Mouse (Mus musculus) CH12.LX (cell line): ENCODE data around the gene P4hb. TPM values are rescaled to one million over a fixed set of nuclear protein-coding genes. Genes with fewer than 3 reads are reported as not detected.
A peak's percentile ranks its signal among the peaks of the same experiment; 100 is the strongest.

Source experiments
- DNase-seq: peaks from one replicate; pipeline ENCODE4 v3.0.0-alpha.2; 2013; ENCODE audit errors: extremely low read depth
- H3K27ac ChIP-seq: 2 replicates; pipeline ENCODE4 v1.5.1; 2012; ENCODE audit warnings: low read depth, mild to moderate bottlenecking, control low read depth, moderate library complexity; ENCODE audit not compliant: insufficient read depth
- H3K27me3 ChIP-seq: replicated peaks from 2 replicates; pipeline ENCODE3; 2012; ENCODE audit warnings: inconsistent platforms
- H3K36me3 ChIP-seq, 2 experiments: replicated peaks in 1 of 2; 2 replicates each; pipeline versions ENCODE3 to v1.6.1; 2012; ENCODE audit warnings: inconsistent platforms in 1 of 2, low read length in 1 of 2, mild to moderate bottlenecking in 1 of 2, mixed read lengths in 1 of 2, moderate library complexity in 1 of 2; ENCODE audit not compliant: control insufficient read depth in 1 of 2, insufficient read depth in 1 of 2
- H3K4me1 ChIP-seq, 2 experiments: 2 replicates each; pipeline ENCODE4 v1.6.1; 2012; ENCODE audit warnings: inconsistent platforms in 1 of 2, moderate library complexity in 1 of 2; ENCODE audit not compliant: insufficient read depth in 2 of 2, control insufficient read depth in 1 of 2
- H3K4me2 ChIP-seq: 2 replicates; pipeline ENCODE4 v1.6.1; 2012; ENCODE audit warnings: low read depth, mild to moderate bottlenecking, control low read depth; ENCODE audit not compliant: poor library complexity, insufficient read depth, severe bottlenecking
- H3K4me3 ChIP-seq, 3 experiments: fragments of 150-350 bp in 1 of 3; sonication (generic) in 1 of 3; replicated peaks in 1 of 3; 2 replicates each; pipeline versions ENCODE3 to v1.5.1; 2011 to 2012; ENCODE audit warnings: low read depth in 2 of 3, low read length in 2 of 3, mild to moderate bottlenecking in 2 of 3, moderate library complexity in 2 of 3, control low read depth in 1 of 3, improper control_type of control experiment in 1 of 3, inconsistent platforms in 1 of 3, mixed read lengths in 1 of 3; ENCODE audit not compliant: poor library complexity in 1 of 3
- H3K79me2 ChIP-seq: replicated peaks from 2 replicates; pipeline ENCODE4 v1.6.1; 2012; ENCODE audit warnings: mild to moderate bottlenecking, moderate library complexity; ENCODE audit not compliant: control insufficient read depth, poor library complexity, insufficient read depth, severe bottlenecking; ENCODE audit errors: extremely low read depth
- H3K9ac ChIP-seq: 2 replicates; pipeline ENCODE4 v1.6.1; 2012; ENCODE audit warnings: low read depth, mild to moderate bottlenecking, control low read depth, moderate library complexity; ENCODE audit not compliant: insufficient read depth
- H3K9me3 ChIP-seq: replicated peaks from 2 replicates; pipeline ENCODE3; 2012; ENCODE audit warnings: low read length, inconsistent platforms, mixed read lengths
- CHD2 ChIP-seq: IDR thresholded peaks from 2 replicates; pipeline ENCODE4 v1.6.1; 2011; ENCODE audit warnings: low read length, improper control_type of control experiment
- CTCF ChIP-seq, 2 experiments: IDR thresholded peaks in 1 of 2; conservative IDR thresholded peaks in 1 of 2; 2 replicates each; pipeline ENCODE4 v1.5.1; 2011 to 2012; ENCODE audit warnings: low read depth in 2 of 2, low read length in 2 of 2, improper control_type of control experiment in 1 of 2, inconsistent platforms in 1 of 2, mild to moderate bottlenecking in 1 of 2, moderate library complexity in 1 of 2
- E2F4 ChIP-seq: IDR thresholded peaks from 2 replicates; pipeline ENCODE4 v1.6.1; 2011; ENCODE audit warnings: low read depth, low read length, improper control_type of control experiment; ENCODE audit not compliant: insufficient replicate concordance
- ELF1 ChIP-seq: IDR thresholded peaks from 2 replicates; pipeline ENCODE4 v1.6.1; 2014; ENCODE audit warnings: low read depth, mild to moderate bottlenecking, inconsistent platforms, low read length, improper control_type of control experiment
- GABPA ChIP-seq: IDR thresholded peaks from 2 replicates; pipeline ENCODE4 v1.6.1; 2012; ENCODE audit warnings: low read depth, low read length, improper control_type of control experiment, inconsistent platforms; ENCODE audit not compliant: insufficient replicate concordance
- HCFC1 ChIP-seq: IDR thresholded peaks from 2 replicates; pipeline ENCODE4 v1.6.1; 2012; ENCODE audit warnings: low read depth, mild to moderate bottlenecking, inconsistent platforms, low read length, improper control_type of control experiment
- JUND ChIP-seq: conservative IDR thresholded peaks from 2 replicates; pipeline ENCODE4 v1.6.1; 2011; ENCODE audit warnings: low read depth, low read length, improper control_type of control experiment
- MEF2A ChIP-seq: IDR thresholded peaks from 2 replicates; pipeline ENCODE4 v1.6.1; 2014; ENCODE audit warnings: low read depth, mild to moderate bottlenecking, inconsistent platforms, low read length, improper control_type of control experiment, borderline replicate concordance
- MXI1 ChIP-seq: IDR thresholded peaks from 2 replicates; pipeline ENCODE4 v1.6.1; 2011; ENCODE audit warnings: mild to moderate bottlenecking, low read depth, low read length, improper control_type of control experiment
- NELFE ChIP-seq: IDR thresholded peaks from 2 replicates; pipeline ENCODE4 v1.6.1; 2011; ENCODE audit warnings: low read depth, low read length, improper control_type of control experiment
- POLR2A ChIP-seq: IDR thresholded peaks from 2 replicates; pipeline ENCODE4 v1.6.1; 2011; ENCODE audit warnings: low read depth, mild to moderate bottlenecking, improper control_type of control experiment, low read length
- POLR2AphosphoS2 ChIP-seq: IDR thresholded peaks from 2 replicates; pipeline ENCODE4 v1.6.1; 2011; ENCODE audit warnings: low read depth, low read length, improper control_type of control experiment
- SIN3A ChIP-seq: IDR thresholded peaks from 2 replicates; pipeline ENCODE4 v1.6.1; 2012; ENCODE audit warnings: low read length, improper control_type of control experiment, inconsistent platforms
- SMC3 ChIP-seq: IDR thresholded peaks from 2 replicates; pipeline ENCODE4 v1.6.1; 2011; ENCODE audit warnings: low read depth, low read length, improper control_type of control experiment
- TCF12 ChIP-seq: IDR thresholded peaks from 2 replicates; pipeline ENCODE4 v1.6.1; 2014; ENCODE audit warnings: low read depth, mild to moderate bottlenecking, inconsistent platforms, low read length, improper control_type of control experiment
- UBTF ChIP-seq: IDR thresholded peaks from 2 replicates; pipeline ENCODE4 v1.6.1; 2012; ENCODE audit warnings: low read depth, mild to moderate bottlenecking, inconsistent platforms, low read length, improper control_type of control experiment, moderate library complexity
- USF2 ChIP-seq: conservative IDR thresholded peaks from 2 replicates; pipeline ENCODE4 v1.6.1; 2011; ENCODE audit warnings: low read depth, low read length, improper control_type of control experiment
- ZC3H11A ChIP-seq: IDR thresholded peaks from 2 replicates; pipeline ENCODE4 v1.6.1; 2012; ENCODE audit warnings: low read depth, mild to moderate bottlenecking, inconsistent platforms, low read length, improper control_type of control experiment
- ZMIZ1 ChIP-seq: IDR thresholded peaks from 2 replicates; pipeline ENCODE4 v1.6.1; 2012; ENCODE audit warnings: low read depth, mild to moderate bottlenecking, inconsistent platforms, low read length, improper control_type of control experiment
- dilution Hi-C: fragments of 300-500 bp; cut with MboI; formaldehyde crosslinking; loops from 2 replicates; pipeline ENCODE4 v1.14.3; 2020; ENCODE audit warnings: low sequenced_read_pairs; ENCODE audit not compliant: extremely low pct_unique_long_range_greater_than_20kb, extremely low pct_ligation_motif_present
- in situ Hi-C: fragments of 300-500 bp; cut with MboI; formaldehyde crosslinking; loops from 3 replicates; pipeline ENCODE4 v1.14.3; 2019; ENCODE audit warnings: low sequenced_read_pairs, low pct_ligation_motif_present, low pct_unique_long_range_greater_than_20kb, mixed read lengths
- polyA plus RNA-seq: library from polyadenylated mRNA; unstranded; fragments of >175 nt; gene quantifications from 2 replicates; pipeline ENCODE4 v1.2.1, GENCODE M21; 2012; ENCODE audit warnings: low read depth; ENCODE audit not compliant: insufficient read length
- total RNA-seq, 2 experiments: library from RNA; depleted of rRNA; stranded (reverse); fragments of 300-350 nt in 1 of 2; fragments of >200 nt in 1 of 2; gene quantifications; 2 replicates each; pipeline ENCODE4 v1.2.3; 2012 to 2014

Gene P4hb
- total and polyA plus RNA-seq, 3 experiments: 486 to 644 (median 531) TPM

- no peak overlapping the region for H3K9ac ChIP-seq
These were observed 5.7 kb upstream of the P4hb start for GRCm38 (mm10) chr11:120578694-120579243.

GRCm38 (mm10) chr11:120578024-120578693, 5.1 kb upstream of the P4hb start:
- peak overlapping the region; percentile 5; the same call in 1 of the 2 replicates for H3K27ac ChIP-seq
- no peak for TF ChIP-seq MXI1
- TF ChIP-seq POLR2A: 0 out of 2 replicates have a peak, but pooled peaks have one; percentile 12
- H3K9me3 ChIP-seq: no peaks in the 10 kb centered on the region
- no peak for DNase-seq
- no peaks in the 10 kb centered on the region for H3K27me3 ChIP-seq
- in situ Hi-C loops (no loop called here), dilution Hi-C loops (no loop called here)
- H3K9ac ChIP-seq: no peak overlapping the region
- no peak overlapping the region for H3K4me3 ChIP-seq
- peaks cover 32% of the 10 kb centered on the region for H3K79me2 ChIP-seq
- no peak overlapping the region for H3K4me2 ChIP-seq
- peaks cover 11 to 66% of the 10 kb centered on the region in 2 experiments for H3K4me1 ChIP-seq
- H3K36me3 ChIP-seq: peaks cover 32 to 46% of the 10 kb centered on the region in 2 experiments

More at GRCm38 (mm10) chr11:120578694-120579243, 5.7 kb upstream of the P4hb start:
- Histone ChIP-seq H3K27ac (peak overlapping the region; percentile 5; the same call in 1 of the 2 replicates), H3K27me3 (no peaks in the 10 kb centered on the region), H3K36me3 (peaks cover 33 to 49% of the 10 kb centered on the region in 2 experiments), H3K79me2 (peaks cover 31% of the 10 kb centered on the region), H3K4me2 (no peak overlapping the region), H3K4me1 (peaks cover 11 to 66% of the 10 kb centered on the region in 2 experiments), H3K4me3 (no peak overlapping the region), H3K9me3 (peaks cover under 1% of the 10 kb centered on the region)
- DNase-seq: no peak
- dilution Hi-C loops: no loop called here
- no peak for TF ChIP-seq TCF12
- TF ChIP-seq HCFC1: no peak
- no peak for TF ChIP-seq SIN3A
- TF ChIP-seq ZMIZ1: no peak
- no peak for TF ChIP-seq UBTF
- no peak for TF ChIP-seq SMC3
- TF ChIP-seq GABPA: no peak
- TF ChIP-seq ELF1: no peak
- no peak for TF ChIP-seq ZC3H11A
- no peak for TF ChIP-seq USF2
- TF ChIP-seq NELFE: no peak
- no peak for TF ChIP-seq MXI1
- TF ChIP-seq POLR2AphosphoS2: no peak
- no peak for TF ChIP-seq JUND
- TF ChIP-seq E2F4: no peak
- no peak for TF ChIP-seq CHD2
- TF ChIP-seq CTCF (conservative IDR thresholded peaks at IDR 0.05 in 1 of 2, IDR thresholded peaks at IDR 0.05 in 1 of 2; ENCODE audit: low read depth in 2 of 2, low read length in 2 of 2): no peak
- no peak for TF ChIP-seq MEF2A
- in situ Hi-C loops: no loop called here
